Mouse (Mus musculus): ENCODE results near the gene Rpe. TPM values are rescaled to one million over a fixed set of nuclear protein-coding genes. Genes with fewer than 3 reads are reported as not detected.
A peak's percentile ranks its signal among the peaks of the same experiment; 100 is the strongest.
"Not testable (repeated sequence)": the region's sequence is repeated elsewhere in the genome, so short reads cannot be mapped to it uniquely, and the experiment has no call there.

The Rpe gene
- polyA plus RNA-seq, 2 experiments = 26.9 to 46.2 TPM

DNA sequence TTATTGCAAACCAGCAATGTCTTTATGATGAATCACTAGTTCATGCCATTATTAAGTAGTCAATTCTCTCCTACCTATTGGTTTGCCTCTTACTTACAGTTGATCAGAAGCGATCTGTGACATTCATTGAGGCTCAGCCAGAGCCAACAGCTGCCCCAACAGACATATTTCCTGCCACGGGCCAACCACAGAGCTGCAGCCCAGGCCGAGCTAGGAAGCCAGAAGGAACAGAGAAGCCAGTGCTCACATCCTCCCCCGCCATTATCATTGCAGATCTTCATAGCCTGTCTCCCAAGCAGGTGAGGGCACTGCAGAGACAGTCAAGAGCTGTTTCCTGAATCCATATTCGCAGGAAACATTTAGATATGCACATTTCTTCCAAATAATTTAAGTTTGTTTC, 6.4 kb upstream of the Rpe start:
- no peak overlapping the region for H3K9ac ChIP-seq (ENCODE audit: low read depth, low read length, severe bottlenecking)
- no peak for TF ChIP-seq POLR2A (IDR thresholded peaks at IDR 0.05; ENCODE audit: borderline replicate concordance, extremely low read depth, insufficient read depth, insufficient read length)

DNA sequence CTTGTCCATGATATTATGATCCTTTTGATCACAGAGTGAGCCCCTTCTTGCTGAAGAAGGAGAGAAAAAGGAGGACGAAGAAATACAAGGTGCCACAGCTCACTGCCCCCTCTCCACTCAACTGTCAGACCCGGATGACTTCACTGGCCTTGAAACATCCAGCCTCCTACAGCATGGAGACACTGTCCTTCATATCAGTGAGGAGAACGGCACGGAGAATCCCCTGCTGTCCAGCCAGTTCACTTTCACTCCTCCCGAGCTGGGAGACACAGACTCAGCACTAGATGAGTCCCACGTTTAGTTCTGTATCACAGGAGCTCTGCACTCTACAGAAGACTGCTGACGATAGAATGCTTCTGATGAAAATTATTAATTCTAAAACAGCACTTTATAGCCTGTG, 5.3 kb upstream of the Rpe start:
- ATAC-seq (ENCODE audit: low FRiP score, low read depth) (no peak), DNase-seq (ENCODE audit: low spot score) (no peak)
- Histone ChIP-seq H3K4me1 (ENCODE audit: control insufficient read depth, insufficient read depth, low read length) (no peaks in the 10 kb centered on the region), H3K36me3 (ENCODE audit: control insufficient read depth, insufficient read depth, low read length) (no peaks in the 10 kb centered on the region), H3K27me3 (ENCODE audit: control insufficient read depth, insufficient read depth, low read length) (no peaks in the 10 kb centered on the region), H3K4me2 (replicated peaks; ENCODE audit: low read depth, low read length, severe bottlenecking) (no peak overlapping the region), H3K9ac (ENCODE audit: low read depth, low read length, severe bottlenecking) (no peak overlapping the region), H3K27ac (replicated peaks; ENCODE audit: low read depth, low read length) (no peak overlapping the region), H3K4me3 (replicated peaks; ENCODE audit: low read length) (no peak overlapping the region), H3K9me3 (ENCODE audit: control insufficient read depth, low read length) (no peaks in the 10 kb centered on the region)
- no peak for TF ChIP-seq POLR2A (IDR thresholded peaks at IDR 0.05; ENCODE audit: borderline replicate concordance, extremely low read depth, insufficient read depth, insufficient read length)
- 61% methylated on average over 7 of the region's 7 CpGs for WGBS

More for the DNA sequence above, 6.4 kb upstream of the Rpe start:
- no peaks in the 10 kb centered on the region for H3K4me1 ChIP-seq (ENCODE audit: control insufficient read depth, insufficient read depth, low read length)
- DNase-seq (ENCODE audit: low spot score) = no peak
- H3K27me3 ChIP-seq (ENCODE audit: control insufficient read depth, insufficient read depth, low read length) = no peaks in the 10 kb centered on the region
- H3K4me3 ChIP-seq (replicated peaks; ENCODE audit: low read length) = no peak overlapping the region
- no peak for ATAC-seq (ENCODE audit: low FRiP score, low read depth)
- no peak overlapping the region for H3K27ac ChIP-seq (replicated peaks; ENCODE audit: low read depth, low read length)
- H3K9me3 ChIP-seq (ENCODE audit: control insufficient read depth, low read length) = no peaks in the 10 kb centered on the region
- H3K36me3 ChIP-seq (ENCODE audit: control insufficient read depth, insufficient read depth, low read length) = no peaks in the 10 kb centered on the region
- WGBS = 70% methylated on average over 5 of the region's 5 CpGs
- no peak overlapping the region for H3K4me2 ChIP-seq (replicated peaks; ENCODE audit: low read depth, low read length, severe bottlenecking)

DNA sequence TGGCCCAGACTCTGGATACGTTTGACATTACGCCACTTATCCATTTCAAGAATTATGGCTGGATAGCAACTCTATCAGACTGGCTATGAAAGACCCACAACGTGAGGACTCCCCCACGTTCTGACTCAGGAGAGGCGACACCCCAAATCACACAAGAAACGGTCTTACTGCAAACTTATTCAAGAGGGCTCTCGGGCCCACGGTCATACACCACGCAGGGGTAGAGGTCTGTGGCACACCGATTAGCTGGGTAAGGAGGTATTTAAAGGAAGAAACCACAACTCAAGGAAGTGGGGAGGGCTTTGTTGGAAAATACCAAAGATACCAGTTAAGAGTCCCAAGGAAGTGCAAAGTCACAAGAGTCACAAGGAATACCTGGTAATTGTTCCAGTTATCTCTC, 1.0 kb upstream of the Rpe start:
- not testable (repeated sequence) for ATAC-seq (ENCODE audit: low FRiP score, low read depth); H3K36me3 ChIP-seq (ENCODE audit: control insufficient read depth, insufficient read depth, low read length); H3K4me2 ChIP-seq (replicated peaks; ENCODE audit: low read depth, low read length, severe bottlenecking); H3K27me3 ChIP-seq (ENCODE audit: control insufficient read depth, insufficient read depth, low read length); H3K4me1 ChIP-seq (ENCODE audit: control insufficient read depth, insufficient read depth, low read length); H3K9ac ChIP-seq (ENCODE audit: low read depth, low read length, severe bottlenecking); H3K9me3 ChIP-seq (ENCODE audit: control insufficient read depth, low read length); H3K4me3 ChIP-seq (replicated peaks; ENCODE audit: low read length); DNase-seq (ENCODE audit: low spot score); H3K27ac ChIP-seq (replicated peaks; ENCODE audit: low read depth, low read length)
- 92% methylated on average over 10 of the region's 10 CpGs for WGBS

DNA sequence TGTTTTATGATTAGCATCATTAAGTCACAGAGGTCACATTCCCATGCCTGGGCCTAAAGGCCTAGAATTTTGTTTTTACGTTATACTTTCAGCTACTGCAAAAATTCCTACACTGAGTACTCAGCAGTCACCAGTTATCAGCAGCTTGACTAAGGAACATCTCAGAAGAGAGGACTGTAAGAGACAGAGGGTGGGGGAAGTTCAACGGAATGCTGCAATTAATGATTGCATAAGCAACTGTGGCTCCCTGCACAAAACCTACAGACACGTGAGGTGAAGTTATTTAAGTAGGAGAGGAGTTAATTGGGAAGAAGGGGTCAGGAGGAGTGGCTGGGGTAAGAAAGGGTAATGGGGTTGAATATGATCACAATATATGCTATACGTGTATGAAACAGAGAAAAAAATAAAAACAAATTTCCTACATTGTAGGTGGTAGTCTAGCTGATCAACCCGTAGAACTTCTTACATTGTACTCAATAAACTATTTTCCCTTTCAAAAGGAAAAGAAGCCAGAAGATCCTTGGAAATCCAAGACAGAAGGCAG, 410 bp upstream of the Rpe start:
- H3K9ac ChIP-seq (ENCODE audit: low read depth, low read length, severe bottlenecking) = no peak overlapping the region
- no peaks in the 10 kb centered on the region for H3K36me3 ChIP-seq (ENCODE audit: control insufficient read depth, insufficient read depth, low read length)
- H3K4me1 ChIP-seq (ENCODE audit: control insufficient read depth, insufficient read depth, low read length) = peaks cover 5% of the 10 kb centered on the region
- H3K4me3 ChIP-seq (replicated peaks; ENCODE audit: low read length) = peak overlapping the region; percentile 81
- H3K9me3 ChIP-seq (ENCODE audit: control insufficient read depth, low read length) = no peaks in the 10 kb centered on the region
- no peak for TF ChIP-seq POLR2A (IDR thresholded peaks at IDR 0.05; ENCODE audit: borderline replicate concordance, extremely low read depth, insufficient read depth, insufficient read length)
- 49% methylated on average over 5 of the region's 5 CpGs for WGBS
- peak overlapping the region; percentile 27 for H3K4me2 ChIP-seq (replicated peaks; ENCODE audit: low read depth, low read length, severe bottlenecking)
- H3K27me3 ChIP-seq (ENCODE audit: control insufficient read depth, insufficient read depth, low read length) = no peaks in the 10 kb centered on the region
- DNase-seq (ENCODE audit: low spot score) (no peak), ATAC-seq (ENCODE audit: low FRiP score, low read depth) (peak; percentile 14; the same call in 1 of the 2 replicates)
- H3K27ac ChIP-seq (replicated peaks; ENCODE audit: low read depth, low read length) = no peak overlapping the region

DNA sequence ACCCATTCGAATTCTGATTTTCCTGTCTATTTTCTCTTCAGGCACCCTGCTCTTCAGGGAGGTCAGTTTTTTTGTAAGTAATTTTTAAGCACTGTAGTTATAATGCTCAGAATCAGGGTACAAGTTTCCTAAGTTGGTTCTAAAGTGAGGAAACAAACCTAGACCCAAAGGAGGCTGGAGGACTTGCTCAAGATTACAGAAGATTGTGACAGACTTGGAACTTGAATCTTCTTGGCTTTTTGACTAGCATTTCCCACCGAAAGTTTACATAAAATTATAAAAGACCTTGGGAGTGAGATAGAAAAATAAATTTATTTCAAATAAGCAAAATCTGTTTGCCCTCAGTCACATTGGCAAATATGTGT, 927 bp downstream of the Rpe start:
- Histone ChIP-seq H3K9me3 (ENCODE audit: control insufficient read depth, low read length) (no peaks in the 10 kb centered on the region), H3K36me3 (ENCODE audit: control insufficient read depth, insufficient read depth, low read length) (peaks cover 3% of the 10 kb centered on the region; the same call in 1 of the 2 replicates), H3K4me2 (replicated peaks; ENCODE audit: low read depth, low read length, severe bottlenecking) (peak overlapping the region; percentile 52), H3K27me3 (ENCODE audit: control insufficient read depth, insufficient read depth, low read length) (no peaks in the 10 kb centered on the region), H3K27ac (replicated peaks; ENCODE audit: low read depth, low read length) (0 out of 2 replicates have a peak overlapping the region, but pooled peaks have one; percentile 61), H3K4me1 (ENCODE audit: control insufficient read depth, insufficient read depth, low read length) (peaks cover 5% of the 10 kb centered on the region), H3K4me3 (replicated peaks; ENCODE audit: low read length) (peak overlapping the region; percentile 81), H3K9ac (ENCODE audit: low read depth, low read length, severe bottlenecking) (peak overlapping the region; percentile 87)
- DNase-seq (ENCODE audit: low spot score) (no peak), ATAC-seq (ENCODE audit: low FRiP score, low read depth) (no peak)
- TF ChIP-seq POLR2A (IDR thresholded peaks at IDR 0.05; ENCODE audit: borderline replicate concordance, extremely low read depth, insufficient read depth, insufficient read length) = no peak
- WGBS = 33% methylated on average over 2 of the region's 2 CpGs

Data from limb, embryonic 14.5 days (tissue).